Mouse (Mus musculus) megakaryocyte progenitor cell, adult 5-6 weeks (primary cell): ENCODE results near the gene Fam131a. TPM values are rescaled to one million over a fixed set of nuclear protein-coding genes. Genes with fewer than 3 reads are reported as not detected.
A peak's percentile ranks its signal among the peaks of the same experiment; 100 is the strongest.

Source experiments
- ATAC-seq: replicated peaks from 2 replicates; pipeline ENCODE4 v1.8.0; 2016; ENCODE audit warnings: mild to moderate bottlenecking, moderate TSS enrichment, inconsistent platforms; ENCODE audit not compliant: poor library complexity
- total RNA-seq, 2 experiments: library from RNA; stranded (forward) in 1 of 2; stranded (reverse) in 1 of 2; fragments of 157-497, 149-512 nt in 1 of 2; fragments of 200-1000 nt in 1 of 2; gene quantifications; 2 replicates each; pipeline versions ENCODE4 v1.2.3 to v1.2.4; 2015 to 2017

Fam131a gene
- total RNA-seq, 2 experiments from 2014 or later, result not detected

- peak; percentile 23 for ATAC-seq
These were observed 23.2 kb downstream of the Fam131a start for GRCm38 (mm10) chr16:20715976-20716840.

GRCm38 (mm10) chr16:20716841-20717180 is 23.8 kb downstream of the Fam131a start:
- no peak for ATAC-seq

DNA sequence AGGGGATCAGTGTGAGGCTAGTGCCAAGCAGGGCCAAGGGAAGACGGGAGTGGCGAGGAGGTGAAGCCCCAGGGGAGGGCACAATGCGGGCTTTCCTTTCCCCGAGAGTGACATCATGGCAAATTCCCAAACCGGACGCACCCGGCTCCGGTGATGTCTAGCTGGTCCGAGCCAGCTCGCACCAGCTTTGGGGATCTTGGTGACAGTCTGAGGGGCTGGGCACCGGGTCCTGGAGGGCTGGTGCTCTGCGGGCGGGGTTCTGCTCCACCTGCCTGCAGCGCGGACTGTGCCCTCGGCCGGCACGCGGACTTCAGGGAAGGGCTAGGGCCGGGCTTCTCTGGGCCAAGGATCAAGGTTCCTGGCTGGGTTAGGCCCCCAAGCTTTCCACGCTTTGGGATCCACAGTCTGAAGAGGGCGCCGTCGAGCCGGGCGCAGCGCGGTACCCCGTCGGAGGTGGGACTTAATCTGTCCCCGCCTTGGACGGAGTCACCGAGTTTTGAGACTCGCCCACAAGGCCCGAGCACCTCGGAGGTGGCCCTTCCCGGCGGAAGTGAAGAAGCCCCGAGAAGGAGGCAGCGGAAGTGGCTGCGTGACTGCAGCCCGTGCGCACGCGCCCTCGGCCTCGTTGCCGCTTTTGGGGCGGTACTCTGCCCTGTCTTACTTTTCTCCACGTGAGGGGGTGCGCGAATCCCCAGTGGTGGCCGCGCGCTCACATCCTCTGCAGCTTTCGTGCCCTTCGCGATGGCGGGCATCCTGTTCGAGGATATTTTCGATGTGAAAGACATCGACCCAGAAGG is 24.3 kb downstream of the Fam131a start, which contains the start of the genes Polr2h and Clcn2:
Gene Polr2h (plus strand): TSS at position 485 of the 797 bp plus-strand sequence.
Gene Clcn2 (minus strand): TSS at position 566 of the 797 bp plus-strand sequence.
- peak; percentile 84 for ATAC-seq

GRCm38 (mm10) chr16:20717978-20718670 is 25.1 kb downstream of the Fam131a start:
- ATAC-seq, result peak; percentile 12; the same call in 1 of the 2 replicates

- no peak for ATAC-seq
These were observed 28.8 kb downstream of the Fam131a start for GRCm38 (mm10) chr16:20721808-20722207.

DNA sequence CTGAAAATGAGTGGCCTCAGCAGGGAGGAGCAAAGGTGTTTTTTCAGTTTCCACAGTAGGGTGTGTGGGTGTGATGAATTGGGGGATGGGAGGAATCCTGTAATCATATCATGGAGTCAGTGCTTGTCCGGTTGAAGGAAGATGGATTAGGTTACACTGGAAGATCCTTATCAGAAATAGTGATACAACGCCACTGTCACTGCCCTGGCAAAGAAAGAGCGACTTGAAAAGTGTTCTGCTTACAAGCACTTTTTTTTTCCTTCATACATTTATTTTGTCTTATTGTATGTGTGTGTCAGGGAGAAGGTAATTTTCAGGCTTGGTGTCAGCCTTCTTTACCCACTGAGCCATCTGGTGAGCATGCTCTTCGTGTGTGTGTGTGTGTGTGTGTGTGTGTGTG is 29.7 kb downstream of the Fam131a start:
- ATAC-seq, result no peak

DNA sequence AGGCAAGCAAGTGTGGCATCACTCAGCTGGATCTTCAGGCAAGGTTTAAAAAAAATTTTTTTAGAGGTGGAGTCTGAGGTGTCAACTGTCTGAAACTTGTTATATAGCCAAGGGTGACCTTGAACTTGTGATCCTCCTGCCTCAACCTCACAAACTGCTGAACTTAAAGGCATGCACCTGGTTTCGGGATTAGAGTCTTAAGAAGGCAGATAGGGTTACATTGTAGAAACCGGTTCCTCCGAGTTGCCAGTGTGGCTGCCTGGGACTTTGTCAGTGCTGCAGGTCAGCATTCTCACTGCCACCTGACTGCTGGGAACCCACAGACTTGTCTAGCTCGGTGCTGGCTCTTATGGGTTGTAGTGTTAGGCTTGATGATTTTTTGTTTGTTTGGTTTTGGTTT is 30.2 kb downstream of the Fam131a start:
- ATAC-seq, result no peak

- ATAC-seq, result peak; percentile 100
These were observed 31.3 kb downstream of the Fam131a start for GRCm38 (mm10) chr16:20724338-20724748.

DNA sequence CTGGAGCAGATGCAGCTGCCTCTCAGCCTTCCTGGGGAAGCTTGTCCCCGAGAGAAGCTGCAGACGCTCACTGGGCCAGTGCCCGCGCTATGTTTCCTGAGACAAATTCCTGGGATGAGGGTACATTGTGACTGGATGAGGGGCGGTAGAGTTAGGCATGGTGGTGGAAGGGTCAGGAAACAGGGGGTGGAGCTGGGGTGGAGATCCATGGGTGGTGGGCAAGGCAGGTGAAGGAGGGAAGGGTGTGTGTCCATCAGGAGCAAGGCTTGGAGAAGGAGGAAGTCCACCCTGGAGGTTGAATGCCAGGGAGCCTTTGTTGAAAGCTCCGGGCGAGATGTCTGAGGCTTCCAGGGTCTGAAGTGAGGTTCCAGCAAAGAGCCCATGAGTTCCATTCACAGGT is 32.3 kb downstream of the Fam131a start:
- ATAC-seq, result no peak

- ATAC-seq, result no peak
These were observed 32.7 kb downstream of the Fam131a start for GRCm38 (mm10) chr16:20725750-20726149.

DNA sequence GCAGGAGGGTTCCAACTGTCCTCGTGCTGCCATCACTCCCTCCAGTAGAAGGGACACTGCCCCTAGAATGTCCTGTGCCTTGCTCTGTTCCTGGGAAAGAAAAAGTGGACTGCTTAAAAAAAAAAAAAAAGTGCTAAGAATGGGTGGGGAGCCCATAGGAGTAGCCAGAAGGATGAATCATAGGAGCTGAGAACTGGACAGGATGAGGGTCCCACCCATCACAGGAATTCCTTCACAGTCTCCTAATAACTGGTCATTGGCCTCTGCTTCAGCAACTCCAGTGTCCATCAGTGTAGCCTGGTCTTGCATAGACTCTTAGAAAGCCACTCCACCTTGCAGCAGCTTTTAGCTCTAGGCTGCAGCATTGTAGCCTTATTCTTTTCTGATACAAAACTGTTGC is 33.3 kb downstream of the Fam131a start:
- ATAC-seq, result no peak

- ATAC-seq, result no peak
These were observed 37.3 kb downstream of the Fam131a start for GRCm38 (mm10) chr16:20730293-20730711.

DNA sequence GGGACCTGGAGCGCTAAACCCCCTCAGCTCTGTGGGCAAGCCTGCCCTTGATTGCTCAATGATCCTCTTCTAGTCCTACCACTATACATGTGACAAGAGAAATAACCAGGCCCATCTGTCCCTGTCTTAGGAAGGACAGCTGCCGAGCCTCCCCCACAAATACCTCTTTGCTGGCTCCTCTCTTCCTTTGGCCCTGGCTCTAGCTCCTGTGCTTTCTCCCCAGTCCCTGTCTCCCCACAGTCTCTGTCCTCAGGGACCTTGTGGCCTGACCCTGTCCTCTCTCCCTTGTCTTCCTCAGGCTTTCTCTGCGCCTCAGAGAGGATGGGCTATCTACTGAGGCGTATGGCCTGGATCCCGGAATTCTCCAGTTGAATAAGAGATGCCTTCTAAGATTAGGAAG is 38.6 kb downstream of the Fam131a start:
- ATAC-seq, result peak; percentile 41

- no peak for ATAC-seq
These were observed 39.3 kb downstream of the Fam131a start for GRCm38 (mm10) chr16:20732251-20732924.

GRCm38 (mm10) chr16:20732925-20733730 is 40.1 kb downstream of the Fam131a start, which contains the start of gene Chrd:
Chrd (plus strand) TSS chr16:20733127.
- peak; percentile 21; the same call in 1 of the 2 replicates for ATAC-seq

GRCm38 (mm10) chr16:20733731-20734730 is 41.0 kb downstream of the Fam131a start, which contains the start of gene Thpo:
Thpo (minus strand) TSS chr16:20734511.
- ATAC-seq, result no peak

DNA sequence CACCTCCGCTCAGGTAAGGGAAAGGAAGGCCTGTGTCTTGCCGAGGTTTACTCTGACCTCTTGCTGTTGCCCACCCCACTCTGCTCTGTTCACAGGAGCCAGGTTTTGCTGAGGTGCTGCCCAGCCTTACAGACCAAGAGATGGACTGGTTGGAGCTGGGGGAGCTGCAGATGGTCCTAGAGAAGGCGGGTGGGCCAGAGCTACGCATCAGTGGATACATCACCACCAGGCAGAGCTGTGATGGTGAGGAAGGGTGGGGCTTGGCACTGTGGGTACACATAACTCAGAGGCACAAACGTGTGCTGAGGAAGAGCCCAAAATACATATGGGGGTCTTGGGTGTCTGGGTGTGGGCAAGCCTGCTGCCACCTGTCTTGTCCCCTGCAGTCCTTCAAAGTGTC is 42.6 kb downstream of the Fam131a start:
- no peak for ATAC-seq

DNA sequence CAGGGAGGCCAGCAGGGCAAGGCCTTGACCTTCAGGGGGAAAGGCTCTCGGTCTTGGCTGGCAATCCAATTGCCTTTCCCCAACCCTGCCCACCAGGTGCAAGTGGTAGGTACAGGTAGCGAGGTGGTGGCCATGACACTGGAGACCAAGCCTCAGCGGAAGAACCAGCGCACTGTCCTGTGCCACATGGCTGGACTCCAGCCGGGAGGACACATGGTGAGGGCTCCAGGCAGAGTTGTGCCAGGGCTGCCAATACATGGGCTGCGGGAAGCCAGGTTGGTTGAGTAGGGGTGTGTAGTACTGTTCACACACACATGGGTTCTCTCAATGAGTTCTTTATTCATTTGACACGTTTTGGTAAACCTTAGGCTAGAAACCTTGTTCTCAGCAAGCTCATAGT is 43.1 kb downstream of the Fam131a start:
- no peak for ATAC-seq
